Mouse (Mus musculus) cerebellum, adult 18-20 months (tissue): ENCODE data around the gene Cpa4.

Experiments used
- DNase-seq, 2 experiments: peaks; one replicate each; pipeline ENCODE4 v3.0.0; 2021

Gene Cpa4

DNA sequence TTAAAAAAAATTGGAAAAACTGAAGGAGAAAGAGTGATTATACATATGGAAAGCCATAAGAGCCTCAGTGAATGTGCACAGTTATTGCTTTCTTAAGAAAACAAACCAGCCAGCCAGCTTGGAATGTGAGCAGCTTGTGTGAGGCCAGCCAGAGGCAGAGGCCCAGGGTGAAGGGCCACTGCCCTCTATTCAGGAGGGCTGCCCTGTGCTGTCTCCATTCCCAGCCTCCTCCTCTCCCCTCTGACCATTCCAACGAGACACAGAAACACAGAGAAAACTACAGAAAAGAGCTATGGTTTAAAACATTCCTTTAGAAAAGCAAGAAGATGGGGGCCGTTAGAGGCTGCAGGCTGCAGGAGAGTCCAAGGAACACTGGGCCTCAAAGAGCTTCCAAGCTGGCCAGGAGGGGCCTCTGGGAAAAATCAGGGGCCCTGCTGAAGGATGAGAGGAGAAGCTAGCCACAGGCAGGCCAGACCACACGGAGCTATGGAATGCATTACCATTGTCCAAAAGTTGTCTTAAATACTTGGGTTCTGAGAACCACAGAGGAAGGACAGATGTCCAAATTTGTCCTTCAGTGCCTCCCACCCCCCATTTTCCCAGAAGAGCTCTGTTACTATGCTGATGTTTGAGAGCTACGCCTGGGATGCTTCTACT is 68.1 kb downstream of the Cpa4 start:
- no peak for DNase-seq

DNA sequence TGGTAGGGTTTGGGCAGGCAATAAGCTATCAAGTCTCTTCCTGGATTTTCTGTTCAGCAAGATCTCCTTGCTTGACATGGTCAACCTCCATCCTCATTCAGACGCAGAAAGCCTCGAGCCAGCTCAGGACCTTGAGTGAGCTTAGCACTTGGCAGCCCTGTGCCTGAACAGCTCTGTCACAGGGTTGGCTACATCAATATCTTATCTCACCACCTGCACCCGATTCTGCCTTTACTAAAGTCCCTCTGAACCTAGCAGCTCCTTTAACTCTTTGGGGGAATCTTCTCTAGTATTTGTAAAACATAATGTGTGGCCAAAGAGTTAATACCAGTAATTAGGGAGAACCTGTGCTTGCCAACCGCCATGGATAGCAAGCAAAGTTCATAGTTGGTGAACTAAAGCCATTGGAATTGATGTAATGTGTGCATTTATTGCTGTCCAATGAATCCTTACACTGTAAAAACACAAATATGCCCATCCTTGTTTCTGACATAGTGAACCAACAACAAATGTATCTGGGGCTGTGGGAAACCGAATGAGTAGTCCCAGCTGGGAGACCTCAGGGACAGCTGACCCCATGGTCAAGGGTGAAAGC is 70.6 kb downstream of the Cpa4 start, which contains the start of gene Cpa1:
Gene Cpa1 (plus strand): TSS at position 545 of the 595 bp plus-strand sequence.
- DNase-seq: no peak
